Mouse (Mus musculus) hindbrain, embryonic 16.5 days (tissue): ENCODE data around the gene Ap1g1. TPM values are rescaled to one million over a fixed set of nuclear protein-coding genes. Genes with fewer than 3 reads are reported as not detected.

Experiments
- ATAC-seq: fragments of 200-750 bp; cut with Nextera tagmentation; 2 replicates; pipeline ENCODE4 v1.8.0; 2017; ENCODE audit warnings: moderate TSS enrichment, moderate library complexity
- H3K27ac ChIP-seq: fragments of 300-500 bp; sonication (generic); 2 replicates; pipeline ENCODE4 v1.5.1; 2014; ENCODE audit warnings: low read depth, mild to moderate bottlenecking, control low read depth, low read length, moderate library complexity
- H3K27me3 ChIP-seq: fragments of 300-500 bp; sonication (generic); replicated peaks from 2 replicates; pipeline ENCODE4 v1.6.1; 2014; ENCODE audit warnings: low read length; ENCODE audit not compliant: control insufficient read depth, insufficient read depth
- H3K36me3 ChIP-seq: fragments of 300-500 bp; sonication (generic); 2 replicates; pipeline ENCODE4 v1.6.1; 2014; ENCODE audit warnings: mild to moderate bottlenecking, low read length, moderate library complexity, mixed read lengths; ENCODE audit not compliant: control insufficient read depth, insufficient read depth
- H3K4me1 ChIP-seq: fragments of 300-500 bp; sonication (generic); 2 replicates; pipeline ENCODE4 v1.6.1; 2014; ENCODE audit warnings: low read depth, low read length; ENCODE audit not compliant: control insufficient read depth, insufficient read depth
- H3K4me2 ChIP-seq: fragments of 300-500 bp; sonication (generic); 2 replicates; pipeline ENCODE4 v1.6.1; 2014; ENCODE audit warnings: mild to moderate bottlenecking, low read length, control low read depth, moderate library complexity
- H3K4me3 ChIP-seq: fragments of 300-500 bp; sonication (generic); 2 replicates; pipeline ENCODE4 v1.5.1; 2014; ENCODE audit warnings: mild to moderate bottlenecking, low read length, control low read depth, moderate library complexity
- H3K9ac ChIP-seq: fragments of 300-500 bp; sonication (generic); 2 replicates; pipeline ENCODE4 v1.6.1; 2014; ENCODE audit warnings: low read depth, mild to moderate bottlenecking, control low read depth, low read length, moderate library complexity
- H3K9me3 ChIP-seq: fragments of 300-500 bp; sonication (generic); 2 replicates; pipeline ENCODE4 v1.6.1; 2014; ENCODE audit warnings: mild to moderate bottlenecking, low read length, moderate library complexity; ENCODE audit not compliant: control insufficient read depth
- WGBS: fragments of 180-500 bp; shearing (Covaris S2); extraction: QIAGEN DNeasy Blood & Tissue Kit; methylation state at CpG from one replicate; pipeline ENCODE4 v1.1.7; 2014; 5-methylcytosine and 5-hydroxymethylcytosine counted together
- polyA plus RNA-seq: library from polyadenylated mRNA; unstranded; fragments of >200 nt; fragmentation: Nextera tagmentation; extraction: Ambion mirVana; gene quantifications from 2 replicates; pipeline ENCODE4 v1.2.1, GENCODE M21; 2015

Ap1g1 gene
- polyA plus RNA-seq, 1 experiment from 2014 or later: 42.7 TPM

GRCm38 (mm10) chr8:109773154-109773553 is 5.2 kb upstream of the Ap1g1 start:
- H3K27ac ChIP-seq: no peak overlapping the region
- H3K4me3 ChIP-seq: no peak overlapping the region
- no peak overlapping the region for H3K4me2 ChIP-seq
- H3K27me3 ChIP-seq: peaks cover 4% of the 10 kb centered on the region
- no peak for ATAC-seq
- H3K9ac ChIP-seq: no peak overlapping the region
- H3K36me3 ChIP-seq: no peaks in the 10 kb centered on the region
- 52% methylated on average over 3 of the region's 3 CpGs for WGBS
- H3K4me1 ChIP-seq: no peaks in the 10 kb centered on the region
- H3K9me3 ChIP-seq: no peaks in the 10 kb centered on the region

- no peaks in the 10 kb centered on the region for H3K9me3 ChIP-seq
- no peak for ATAC-seq
- H3K4me2 ChIP-seq: peak overlapping the region; percentile 48
- peak overlapping the region; percentile 65; the same call in 1 of the 2 replicates for H3K27ac ChIP-seq
- peak overlapping the region; percentile 56 for H3K4me3 ChIP-seq
- peak overlapping the region; percentile 48; the same call in 1 of the 2 replicates for H3K9ac ChIP-seq
- peaks cover 4% of the 10 kb centered on the region for H3K27me3 ChIP-seq
- H3K4me1 ChIP-seq: peaks cover 13% of the 10 kb centered on the region
- 26% methylated on average over 5 of the region's 5 CpGs for WGBS
- H3K36me3 ChIP-seq: no peaks in the 10 kb centered on the region
Measured at GRCm38 (mm10) chr8:109777851-109778250, 503 bp upstream of the Ap1g1 start.

- peak; percentile 25 for ATAC-seq
Measured at GRCm38 (mm10) chr8:109778993-109779421, 653 bp downstream of the Ap1g1 start.

GRCm38 (mm10) chr8:109779431-109780228 is 1.3 kb downstream of the Ap1g1 start:
- Histone ChIP-seq H3K36me3 (no peaks in the 10 kb centered on the region), H3K4me1 (peaks cover 13% of the 10 kb centered on the region), H3K27me3 (peaks cover 4% of the 10 kb centered on the region; the same call in 1 of the 2 replicates), H3K4me2 (peak overlapping the region; percentile 98), H3K27ac (peak overlapping the region; percentile 92), H3K9me3 (no peaks in the 10 kb centered on the region), H3K9ac (peak overlapping the region; percentile 80), H3K4me3 (peak overlapping the region; percentile 56)
- no peak for ATAC-seq
- WGBS: 22% methylated on average over 24 of the region's 24 CpGs

More at GRCm38 (mm10) chr8:109778993-109779421, 653 bp downstream of the Ap1g1 start:
- H3K27ac ChIP-seq: peak overlapping the region; percentile 92
- H3K9me3 ChIP-seq: no peaks in the 10 kb centered on the region
- peak overlapping the region; percentile 98 for H3K4me2 ChIP-seq
- peaks cover 13% of the 10 kb centered on the region for H3K4me1 ChIP-seq
- H3K9ac ChIP-seq: peak overlapping the region; percentile 80
- H3K27me3 ChIP-seq: peaks cover 4% of the 10 kb centered on the region; the same call in 1 of the 2 replicates
- H3K4me3 ChIP-seq: peak overlapping the region; percentile 56
- 0% methylated on average over 32 of the region's 32 CpGs for WGBS
- H3K36me3 ChIP-seq: no peaks in the 10 kb centered on the region

GRCm38 (mm10) chr8:109780548-109780947 is 2.2 kb downstream of the Ap1g1 start:
- Histone ChIP-seq H3K27ac (no peak overlapping the region), H3K9ac (no peak overlapping the region), H3K4me2 (peak overlapping the region; percentile 98), H3K4me3 (no peak overlapping the region), H3K4me1 (peaks cover 13% of the 10 kb centered on the region), H3K9me3 (no peaks in the 10 kb centered on the region), H3K36me3 (no peaks in the 10 kb centered on the region), H3K27me3 (peaks cover 4% of the 10 kb centered on the region; the same call in 1 of the 2 replicates)
- ATAC-seq: no peak
- 73% methylated on average over 4 of the region's 4 CpGs for WGBS

- H3K4me2 ChIP-seq: no peak overlapping the region
- no peak overlapping the region for H3K9ac ChIP-seq
- no peak for ATAC-seq
- H3K36me3 ChIP-seq: no peaks in the 10 kb centered on the region
- 93% methylated on average over 2 of the region's 2 CpGs for WGBS
- no peak overlapping the region for H3K27ac ChIP-seq
- no peaks in the 10 kb centered on the region for H3K4me1 ChIP-seq
- H3K27me3 ChIP-seq: no peaks in the 10 kb centered on the region
- H3K4me3 ChIP-seq: no peak overlapping the region
- H3K9me3 ChIP-seq: no peaks in the 10 kb centered on the region
Measured at GRCm38 (mm10) chr8:109790938-109791337, 12.6 kb downstream of the Ap1g1 start.

GRCm38 (mm10) chr8:109795166-109795565 is 16.8 kb downstream of the Ap1g1 start:
- H3K4me3 ChIP-seq: no peak overlapping the region
- H3K4me1 ChIP-seq: peaks cover 3% of the 10 kb centered on the region; the same call in 1 of the 2 replicates
- H3K9ac ChIP-seq: no peak overlapping the region
- H3K27me3 ChIP-seq: no peaks in the 10 kb centered on the region
- no peaks in the 10 kb centered on the region for H3K9me3 ChIP-seq
- no peaks in the 10 kb centered on the region for H3K36me3 ChIP-seq
- 81% methylated on average over 1 of the region's 1 CpGs for WGBS
- ATAC-seq: no peak
- no peak overlapping the region for H3K4me2 ChIP-seq
- no peak overlapping the region for H3K27ac ChIP-seq

- Histone ChIP-seq H3K4me2 (no peak overlapping the region), H3K27me3 (no peaks in the 10 kb centered on the region), H3K4me3 (no peak overlapping the region), H3K36me3 (no peaks in the 10 kb centered on the region), H3K27ac (no peak overlapping the region), H3K4me1 (peaks cover 3% of the 10 kb centered on the region; the same call in 1 of the 2 replicates), H3K9ac (no peak overlapping the region), H3K9me3 (no peaks in the 10 kb centered on the region)
- ATAC-seq: no peak
Measured at GRCm38 (mm10) chr8:109798721-109799120, 20.4 kb downstream of the Ap1g1 start.

GRCm38 (mm10) chr8:109799245-109799644 is 20.9 kb downstream of the Ap1g1 start:
- Histone ChIP-seq H3K27ac (no peak overlapping the region), H3K9me3 (no peaks in the 10 kb centered on the region), H3K4me2 (no peak overlapping the region), H3K4me3 (no peak overlapping the region), H3K4me1 (peaks cover 3% of the 10 kb centered on the region; the same call in 1 of the 2 replicates), H3K27me3 (no peaks in the 10 kb centered on the region), H3K36me3 (no peaks in the 10 kb centered on the region), H3K9ac (no peak overlapping the region)
- 75% methylated on average over 4 of the region's 4 CpGs for WGBS
- ATAC-seq: no peak
